Mouse (Mus musculus): ENCODE results near the gene Vangl1.

DNA sequence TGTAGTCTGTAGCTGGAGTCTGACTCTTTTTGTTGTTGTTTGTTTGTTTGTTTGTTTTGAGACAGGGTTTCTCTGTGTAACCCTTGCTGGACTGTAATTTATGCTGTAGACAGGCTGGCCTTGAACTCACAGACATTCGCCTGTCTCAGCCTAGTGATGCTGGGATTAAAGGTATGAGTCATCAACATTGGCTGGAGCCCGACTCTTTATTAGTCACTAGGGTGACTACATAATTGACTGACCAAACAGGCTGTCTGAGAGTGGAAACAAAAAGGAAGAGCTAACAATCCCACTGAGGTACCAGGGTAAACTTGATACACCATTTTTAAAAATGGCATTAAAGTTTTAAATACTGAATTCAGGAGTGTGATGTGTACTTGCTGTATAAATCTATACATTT is 21.9 kb downstream of the Vangl1 start:
- no peak for TF ChIP-seq CTCF (IDR thresholded peaks at IDR 0.05; ENCODE audit: borderline replicate concordance, control insufficient read depth, extremely low read depth, insufficient read depth, low read length, poor library complexity)
- TF ChIP-seq POLR2A (IDR thresholded peaks at IDR 0.05; ENCODE audit: control insufficient read depth, extremely low read depth, insufficient read depth, low read length, poor library complexity), result no peak
